Mouse (Mus musculus): ENCODE measurements around the gene Cdyl.

The Cdyl gene

GRCm38 (mm10) chr13:35756393-35757338, 97.0 kb downstream of the Cdyl start:
- in situ Hi-C loops (cut with MboI; ENCODE audit: low sequenced_read_pairs): no loop called here

- in situ Hi-C loops (cut with MboI; ENCODE audit: low sequenced_read_pairs): no loop called here
Measured at GRCm38 (mm10) chr13:35760372-35760771, 100.7 kb downstream of the Cdyl start.

- in situ Hi-C loops (cut with MboI; ENCODE audit: low sequenced_read_pairs): no loop called here
Measured at GRCm38 (mm10) chr13:35764559-35764958, 104.9 kb downstream of the Cdyl start.

- in situ Hi-C loops (cut with MboI; ENCODE audit: low sequenced_read_pairs): no loop called here
Measured at GRCm38 (mm10) chr13:35765817-35766216, 106.2 kb downstream of the Cdyl start.

GRCm38 (mm10) chr13:35769673-35770072, 110.0 kb downstream of the Cdyl start:
- in situ Hi-C loops (cut with MboI; ENCODE audit: low sequenced_read_pairs): loop anchor here (10.0 kb wide), 1 partner anchor 175 kb away; no protein-coding TSS in a partner anchor

DNA sequence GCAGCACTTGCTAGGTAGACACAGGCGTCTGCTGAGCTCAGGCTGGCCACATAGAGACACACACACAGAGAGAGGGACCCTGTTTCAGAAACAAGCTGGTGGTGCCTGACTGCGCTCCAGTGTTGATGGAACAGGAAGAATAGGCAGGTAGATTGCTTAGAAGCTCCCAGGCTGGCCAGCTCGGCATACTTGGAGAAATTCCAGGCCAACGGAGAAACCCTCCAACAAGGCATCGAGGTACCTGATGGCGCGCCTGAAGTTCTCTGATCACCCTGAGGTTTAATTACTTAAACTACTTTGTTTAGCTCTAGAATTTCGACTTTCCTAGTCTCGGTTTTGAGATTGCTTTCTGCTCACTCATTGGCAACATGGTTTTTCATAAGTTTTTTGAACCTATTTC, 110.8 kb downstream of the Cdyl start:
- in situ Hi-C loops (cut with MboI; ENCODE audit: low sequenced_read_pairs): loop anchor here (10.0 kb wide), 1 partner anchor 174 kb away; no protein-coding TSS in a partner anchor

GRCm38 (mm10) chr13:35771968-35772382, 112.3 kb downstream of the Cdyl start:
- in situ Hi-C loops (cut with MboI; ENCODE audit: low sequenced_read_pairs): loop anchor here (10.0 kb wide), 1 partner anchor 173 kb away; no protein-coding TSS in a partner anchor

DNA sequence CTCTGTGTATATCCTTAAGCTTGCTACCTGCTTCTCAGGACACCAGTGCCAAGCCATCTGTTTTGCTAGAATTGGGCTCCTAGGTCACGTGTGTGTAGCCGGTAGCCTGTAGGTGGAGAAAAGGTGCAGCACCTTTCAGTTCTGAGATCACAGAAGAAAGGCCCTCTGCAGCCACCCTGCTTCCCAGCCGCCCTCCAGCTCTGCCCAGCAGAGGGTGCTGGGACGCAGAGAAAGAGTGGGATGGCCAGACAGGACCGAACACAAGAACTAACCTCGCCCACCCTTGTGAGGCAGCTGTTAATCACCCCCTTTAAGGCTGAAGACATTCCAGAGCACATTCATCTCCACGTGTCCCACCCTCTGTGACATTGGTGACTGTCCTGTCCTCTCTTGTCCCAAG, 114.1 kb downstream of the Cdyl start:
- in situ Hi-C loops (cut with MboI; ENCODE audit: low sequenced_read_pairs): loop anchor here (10.0 kb wide), 1 partner anchor 171 kb away; no protein-coding TSS in a partner anchor

DNA sequence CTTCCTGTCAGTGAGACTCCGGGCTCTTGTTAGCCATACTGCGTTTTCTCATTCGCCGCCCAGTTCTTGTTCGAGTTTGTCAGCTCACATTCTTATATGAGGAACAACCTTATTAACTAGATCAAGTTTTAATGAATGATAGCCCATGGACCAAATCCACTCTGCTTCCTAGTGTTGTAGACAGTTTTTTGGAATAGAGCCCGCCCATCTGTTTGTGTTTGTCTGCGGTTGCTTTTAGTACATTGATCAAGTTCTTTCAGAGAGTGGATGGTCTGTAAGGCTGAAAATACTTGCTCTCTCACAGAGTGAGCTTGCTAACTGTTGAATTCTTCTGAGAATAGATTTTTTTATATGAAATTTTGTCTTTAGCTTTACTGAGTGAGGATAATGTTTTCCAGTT, 116.5 kb downstream of the Cdyl start:
- in situ Hi-C loops (cut with MboI; ENCODE audit: low sequenced_read_pairs): loop anchor here (10.0 to 25.0 kb wide), 2 partner anchors 169 to 1114 kb away; partner anchors contain the start of gene Pxdc1

DNA sequence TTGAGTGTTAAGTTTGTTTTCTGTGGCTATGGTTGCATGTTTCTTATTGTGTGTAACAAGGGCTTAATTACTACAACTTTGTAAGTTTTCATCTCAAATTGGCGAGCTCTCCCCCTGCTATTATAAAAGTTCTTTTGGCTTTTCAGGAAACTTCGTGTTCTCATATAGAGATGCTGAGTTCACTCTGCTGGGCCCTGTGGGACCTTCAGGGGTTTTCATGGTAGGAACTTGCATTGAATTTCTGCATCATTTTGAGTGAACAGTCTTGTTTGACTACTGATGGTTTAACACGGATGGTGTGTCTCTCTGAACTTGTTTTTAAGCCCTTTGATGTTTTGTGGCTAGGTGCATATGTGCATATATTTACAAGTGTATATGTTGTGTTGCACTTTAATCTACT, 121.1 kb downstream of the Cdyl start:
- in situ Hi-C loops (cut with MboI; ENCODE audit: low sequenced_read_pairs): loop anchor here (25.0 kb wide), 1 partner anchor 1118 kb away; the partner anchor contains the start of gene Pxdc1

DNA sequence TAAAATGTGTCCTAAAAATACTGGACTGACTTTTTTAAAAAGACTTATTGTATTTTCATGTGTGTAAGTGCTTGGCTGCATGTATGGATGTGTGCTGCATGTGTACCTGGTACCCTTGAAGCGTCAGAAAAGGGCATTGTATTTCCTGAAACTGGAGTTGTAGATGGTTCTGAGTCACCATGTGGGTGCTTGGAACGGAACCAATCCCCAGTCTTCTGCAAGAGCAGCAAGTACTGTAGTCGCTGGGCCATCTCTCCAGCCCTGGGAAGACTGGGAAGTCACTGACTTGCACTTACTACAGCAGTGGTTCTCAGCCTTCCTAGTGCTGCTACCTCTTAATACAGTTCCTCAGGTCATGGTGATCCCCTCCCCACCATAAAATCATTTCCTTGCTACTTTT, 122.1 kb downstream of the Cdyl start:
- in situ Hi-C loops (cut with MboI; ENCODE audit: low sequenced_read_pairs): loop anchor here (25.0 kb wide), 1 partner anchor 1119 kb away; the partner anchor contains the start of gene Pxdc1

DNA sequence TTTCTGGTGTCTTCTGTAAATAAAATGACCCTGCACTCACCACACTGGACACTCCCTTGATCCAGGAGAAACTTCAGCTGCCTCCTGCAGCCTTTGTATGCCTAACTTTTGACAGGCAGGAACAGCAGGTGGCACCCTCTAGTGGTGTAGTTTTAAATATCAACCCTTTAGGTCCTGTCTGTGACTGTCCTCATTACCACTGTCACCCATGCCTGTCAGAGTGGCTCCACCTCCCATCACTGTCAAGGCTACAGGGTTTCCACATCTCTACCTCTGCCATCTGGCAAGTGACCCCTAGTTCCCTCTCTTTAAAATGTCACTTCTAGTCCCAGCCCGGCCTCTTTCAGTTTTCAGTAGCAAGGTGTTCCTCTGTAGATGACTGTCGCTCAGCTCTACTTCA, 123.3 kb downstream of the Cdyl start:
- in situ Hi-C loops (cut with MboI; ENCODE audit: low sequenced_read_pairs): loop anchor here (25.0 kb wide), 1 partner anchor 1121 kb away; the partner anchor contains the start of gene Pxdc1

GRCm38 (mm10) chr13:35783576-35783975, 123.9 kb downstream of the Cdyl start:
- in situ Hi-C loops (cut with MboI; ENCODE audit: low sequenced_read_pairs): loop anchor here (25.0 kb wide), 1 partner anchor 1121 kb away; the partner anchor contains the start of gene Pxdc1

DNA sequence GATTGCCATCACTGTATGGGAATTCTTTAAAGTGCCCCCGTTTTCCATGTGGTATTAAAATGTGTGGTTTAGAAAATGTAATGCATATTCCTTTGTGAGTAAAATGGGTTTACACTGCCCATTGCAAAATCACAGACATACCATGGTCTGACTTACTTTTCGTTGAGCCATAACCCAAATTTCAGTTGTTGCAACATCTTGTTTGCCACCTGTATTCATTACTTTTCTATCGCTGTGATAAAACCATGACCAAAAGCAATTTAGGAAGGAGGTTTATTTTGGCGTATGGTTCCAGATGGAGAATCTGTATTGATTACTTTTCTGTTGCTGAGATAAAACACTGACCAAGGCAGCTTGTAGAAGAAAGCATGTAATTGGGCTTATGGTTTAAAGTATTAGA, 124.6 kb downstream of the Cdyl start:
- in situ Hi-C loops (cut with MboI; ENCODE audit: low sequenced_read_pairs): loop anchor here (25.0 kb wide), 1 partner anchor 1122 kb away; the partner anchor contains the start of gene Pxdc1

DNA sequence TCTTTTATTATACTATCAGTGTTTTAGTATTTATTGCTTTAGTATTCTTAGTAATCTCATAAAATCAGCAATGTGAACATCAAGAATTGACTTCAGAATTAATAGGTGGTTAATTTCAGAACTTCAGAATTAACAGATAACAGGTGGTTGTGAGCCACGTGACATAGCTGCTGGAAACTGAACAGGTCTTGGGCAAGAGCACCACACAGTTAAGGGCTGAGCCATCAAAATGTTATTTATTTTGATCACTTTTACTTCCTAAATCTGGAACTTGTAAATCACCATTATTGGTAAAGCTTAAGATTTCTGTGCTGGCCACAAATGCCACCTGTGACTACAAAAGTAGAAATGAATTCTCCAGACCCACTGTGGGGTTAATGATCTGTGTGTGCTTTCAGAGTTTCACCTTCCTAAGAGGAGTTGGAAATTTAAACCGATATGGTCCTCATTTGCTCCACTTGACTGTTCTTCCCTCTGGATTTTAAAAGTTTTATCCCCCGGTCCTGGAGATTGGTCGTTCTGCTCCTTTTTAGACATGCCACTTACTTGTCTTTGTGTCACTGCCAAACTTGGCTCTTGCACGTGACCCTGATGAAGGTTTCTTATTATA, 125.8 kb downstream of the Cdyl start:
- in situ Hi-C loops (cut with MboI; ENCODE audit: low sequenced_read_pairs): loop anchor here (25.0 kb wide), 1 partner anchor 1123 kb away; the partner anchor contains the start of gene Pxdc1

- in situ Hi-C loops (cut with MboI; ENCODE audit: low sequenced_read_pairs): loop anchor here (25.0 kb wide), 1 partner anchor 1125 kb away; the partner anchor contains the start of gene Pxdc1
Measured at GRCm38 (mm10) chr13:35786726-35787399, 127.2 kb downstream of the Cdyl start.

DNA sequence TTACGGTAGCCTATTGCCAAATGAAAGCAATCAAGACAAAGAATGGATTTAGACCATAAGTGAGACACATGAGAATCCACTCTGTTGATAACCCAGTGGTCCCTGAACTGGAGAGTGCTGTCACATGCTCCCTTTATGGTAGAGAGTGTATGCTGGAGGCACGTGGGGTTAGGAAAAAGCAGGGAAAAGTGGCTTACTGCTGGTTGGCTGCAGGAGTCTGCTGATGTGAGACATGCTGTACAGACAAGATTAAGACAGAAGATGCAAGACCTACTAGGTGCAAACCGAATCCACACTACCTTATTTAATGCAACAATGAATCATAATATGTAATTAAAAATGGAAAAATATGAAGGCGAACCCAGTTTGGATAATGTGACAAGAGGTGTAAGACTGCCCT, 129.9 kb downstream of the Cdyl start:
- in situ Hi-C loops (cut with MboI; ENCODE audit: low sequenced_read_pairs): loop anchor here (25.0 kb wide), 1 partner anchor 1127 kb away; the partner anchor contains the start of gene Pxdc1

GRCm38 (mm10) chr13:35790431-35790830, 130.8 kb downstream of the Cdyl start:
- in situ Hi-C loops (cut with MboI; ENCODE audit: low sequenced_read_pairs): loop anchor here (25.0 kb wide), 1 partner anchor 1128 kb away; the partner anchor contains the start of gene Pxdc1

DNA sequence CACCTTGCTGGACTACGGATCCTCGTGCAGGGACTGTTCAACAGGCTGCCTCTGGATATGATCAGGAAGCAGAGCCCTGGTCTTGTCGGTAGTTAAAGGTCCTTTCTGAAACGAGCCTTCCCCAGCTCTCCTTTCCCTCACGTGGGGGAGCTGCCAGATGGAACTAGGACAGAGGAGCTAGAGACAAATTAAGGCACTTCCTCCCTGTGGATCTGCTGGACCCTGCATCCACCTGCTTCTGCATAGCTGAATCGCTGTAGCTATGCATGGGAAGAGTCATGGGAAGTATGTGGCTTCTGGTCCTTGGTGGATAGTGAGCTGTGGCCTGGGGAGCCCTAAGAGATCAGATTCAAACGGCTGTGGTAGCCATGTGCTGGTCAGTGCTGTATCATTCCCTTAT, 134.7 kb downstream of the Cdyl start:
- in situ Hi-C loops (cut with MboI; ENCODE audit: low sequenced_read_pairs): loop anchor here (25.0 kb wide), 1 partner anchor 1132 kb away; the partner anchor contains the start of gene Pxdc1

DNA sequence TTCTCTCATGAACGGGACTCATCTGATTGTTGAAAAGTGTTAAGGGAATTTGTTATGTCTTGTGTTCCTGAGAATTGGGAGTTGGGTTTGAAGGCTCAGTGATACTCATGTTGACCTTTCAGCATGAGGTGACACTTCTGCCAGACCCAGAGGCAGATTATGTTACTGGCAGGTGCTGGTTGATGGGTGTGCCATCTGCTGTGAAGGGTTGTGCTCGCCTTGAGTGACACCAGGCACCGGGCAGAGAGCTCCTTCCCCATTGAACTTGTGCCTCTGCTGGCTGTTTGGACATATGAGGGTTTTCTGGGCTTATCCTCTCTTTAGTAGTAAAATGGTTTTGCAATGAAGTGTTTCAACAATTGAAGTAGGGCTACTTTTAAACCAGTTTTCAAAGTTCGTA, 135.1 kb downstream of the Cdyl start:
- in situ Hi-C loops (cut with MboI; ENCODE audit: low sequenced_read_pairs): loop anchor here (25.0 kb wide), 1 partner anchor 1132 kb away; the partner anchor contains the start of gene Pxdc1

Data from CH12F3 (cell line).